9 mouse cellular contexts compared by ENCODE assay signal in the genomic region with DNA sequence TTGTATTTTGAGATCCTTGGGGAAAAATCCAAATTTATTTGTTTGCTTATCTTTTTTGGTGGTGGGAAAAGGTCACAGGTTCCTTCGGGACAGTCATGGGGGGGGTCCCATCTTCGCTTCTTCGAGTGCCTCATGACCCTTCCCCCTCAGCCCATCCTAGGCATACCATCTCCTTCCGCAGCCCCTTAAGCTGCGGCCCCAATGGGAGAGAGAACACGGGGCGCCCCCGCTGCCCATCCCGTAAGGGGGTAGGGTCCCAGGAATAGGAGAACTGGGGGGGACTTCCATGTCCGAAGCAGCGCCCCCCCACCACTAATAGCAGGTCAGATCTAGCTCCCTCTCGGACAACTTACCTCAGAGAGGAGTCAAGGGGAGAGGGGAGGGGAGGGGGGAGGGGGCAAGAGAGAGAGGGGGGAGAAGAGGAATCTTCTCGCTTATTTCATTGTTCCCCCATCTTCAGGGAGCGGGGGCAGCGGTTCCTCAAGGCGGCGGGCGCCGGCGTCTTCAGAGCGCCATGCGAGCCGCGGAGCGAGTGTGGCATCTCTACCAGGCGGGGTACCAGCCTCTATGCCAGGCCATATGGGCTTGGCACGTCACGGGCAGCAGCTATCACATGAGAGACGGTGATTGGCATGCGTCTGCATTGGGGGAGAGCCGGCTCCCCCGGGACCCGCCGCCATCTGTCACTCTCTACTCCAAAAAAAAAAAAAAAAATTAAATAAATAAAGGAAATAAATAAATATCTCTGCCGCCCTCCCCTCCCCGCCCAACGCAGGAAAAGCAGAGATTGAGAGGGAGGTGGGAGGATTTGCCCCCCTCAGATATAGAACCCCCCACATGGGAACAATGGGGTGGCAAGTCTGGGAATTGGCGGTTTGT. TPM values are rescaled to one million over a fixed set of nuclear protein-coding genes. Genes with fewer than 3 reads are reported as not detected.
DNase-seq lines count a peak whose midpoint lies in the region; ATAC-seq and TF ChIP-seq lines count a peak whose summit lies in the region.
"Had no signal": no experiment of that assay in that cellular context is flagged by ENCODE, and none has a peak within 500 bp of the region (broad histone marks: within the 10 kb centered on the region; RNA-seq: fewer than 3 reads in every experiment).

Gene Neurod2, minus strand, starts transcription at position 568 of the 879 bp plus-strand sequence.

- H3K4me3 ChIP-seq in liver, embryonic 11.5 days (ENCODE audit: low read depth, low read length): peak within 1 kb of the TSS; percentile 30
- H3K4me3 ChIP-seq in embryonic facial prominence, embryonic 10.5 days: peak within 1 kb of the TSS; percentile 44
- peak within 1 kb of the TSS; percentile 71 for H3K4me3 ChIP-seq in layer of hippocampus, adult 2 months
- peak within 1 kb of the TSS; percentile 43 for H3K4me3 ChIP-seq in midbrain, embryonic 13.5 days (replicated peaks)

- H3K36me3 ChIP-seq in liver, embryonic 11.5 days (ENCODE audit: control insufficient read depth, insufficient read depth, low read length): no peaks in the 10 kb centered on the region
- no peaks in the 10 kb centered on the region for H3K36me3 ChIP-seq in embryonic facial prominence, embryonic 10.5 days (replicated peaks)
- H3K36me3 ChIP-seq in midbrain, embryonic 13.5 days: no peaks in the 10 kb centered on the region

- H3K4me2 ChIP-seq in liver, embryonic 11.5 days: peak within 1 kb of the TSS; percentile 40
- peak within 1 kb of the TSS; percentile 51 for H3K4me2 ChIP-seq in midbrain, embryonic 13.5 days (replicated peaks)

- H3K4me1 ChIP-seq in liver, embryonic 11.5 days (replicated peaks; ENCODE audit: control insufficient read depth, insufficient read depth, low read length): peaks cover 7% of the 10 kb centered on the region
- H3K4me1 ChIP-seq in embryonic facial prominence, embryonic 10.5 days: peaks cover 31% of the 10 kb centered on the region
- peaks cover 38% of the 10 kb centered on the region for H3K4me1 ChIP-seq in midbrain, embryonic 13.5 days (replicated peaks)

- H3K27ac ChIP-seq in liver, embryonic 11.5 days (ENCODE audit: low read depth, low read length): no peak within 1 kb of the TSS
- H3K27ac ChIP-seq in embryonic facial prominence, embryonic 10.5 days (replicated peaks): no peak within 1 kb of the TSS
- peak within 1 kb of the TSS; percentile 97 for H3K27ac ChIP-seq in layer of hippocampus, adult 2 months
- peak within 1 kb of the TSS; percentile 67 for H3K27ac ChIP-seq in midbrain, embryonic 13.5 days

- no peak for TF ChIP-seq CTCF in layer of hippocampus, adult 2 months (conservative IDR thresholded peaks at IDR 0.05)

- no peaks in the 10 kb centered on the region for H3K9me3 ChIP-seq in liver, embryonic 11.5 days (ENCODE audit: control insufficient read depth, low read length)
- no peaks in the 10 kb centered on the region for H3K9me3 ChIP-seq in embryonic facial prominence, embryonic 10.5 days
- H3K9me3 ChIP-seq in midbrain, embryonic 13.5 days: no peaks in the 10 kb centered on the region
- H3K9me3 ChIP-seq: megakaryocyte, embryonic 14.5 days had no signal

- no peak within 1 kb of the TSS for H3K9ac ChIP-seq in liver, embryonic 11.5 days (ENCODE audit: low read depth, low read length)
- peak within 1 kb of the TSS; percentile 66 for H3K9ac ChIP-seq in midbrain, embryonic 13.5 days (replicated peaks)

- no peak for ATAC-seq in liver, embryonic 11.5 days (replicated peaks; ENCODE audit: low FRiP score)
- ATAC-seq in midbrain, embryonic 13.5 days: no peak
- ATAC-seq in megakaryocyte, adult 5-6 weeks (ENCODE audit: poor library complexity, severe bottlenecking): no peak
- no peak for ATAC-seq in erythroid progenitor cell, adult 5-6 weeks (replicated peaks; ENCODE audit: low FRiP score, poor library complexity, severe bottlenecking)

- 4% methylated on average over 36 of the region's 38 CpGs for WGBS in liver, embryonic 11.5 days
- 2% methylated on average over 38 of the region's 38 CpGs for WGBS in embryonic facial prominence, embryonic 10.5 days
- WGBS in midbrain, embryonic 13.5 days: 2% methylated on average over 38 of the region's 38 CpGs

- peaks cover 100% of the 10 kb centered on the region for H3K27me3 ChIP-seq in liver, embryonic 11.5 days (replicated peaks; ENCODE audit: control insufficient read depth, insufficient read depth, low read length)
- peaks cover 100% of the 10 kb centered on the region for H3K27me3 ChIP-seq in embryonic facial prominence, embryonic 10.5 days (replicated peaks; ENCODE audit: low read depth, poor library complexity, severe bottlenecking)
- peaks cover 99% of the 10 kb centered on the region for H3K27me3 ChIP-seq in midbrain, embryonic 13.5 days

- no peak for DNase-seq in liver, embryonic 11.5 days (ENCODE audit: low spot score)
- no peak for DNase-seq in liver
- no peak for DNase-seq in embryonic facial prominence, embryonic 10.5 days (ENCODE audit: low spot score)
- DNase-seq in layer of hippocampus, adult 2 months (ENCODE audit: low spot score in 2 of 2): peak; percentile 86 to 92
- DNase-seq in gastrocnemius, postnatal 10 days: no peak

RNA-seq across cellular contexts. Expression of gene Neurod2, which starts in this region (rescaled TPM):
- 0.10 and 0.18 TPM in 2 replicates for polyA plus RNA-seq in liver, embryonic 11.5 days (2014; fragmentation: Nextera tagmentation; extraction: Ambion mirVana)
- 0.08 TPM in 1 of 2 replicates, not detected in the other for polyA plus RNA-seq in embryonic facial prominence, embryonic 10.5 days (2016; fragmentation: Nextera tagmentation; extraction: Ambion mirVana)
- total RNA-seq in layer of hippocampus, adult 2 months (2021): 100 to 1,000 TPM; 163 to 165 TPM
- polyA plus RNA-seq in midbrain, embryonic 13.5 days (2015; fragmentation: Nextera tagmentation; extraction: Ambion mirVana): 6.7 and 9.3 TPM in 2 replicates
- total RNA-seq in megakaryocyte, adult 5-6 weeks (2015): not detected in 2 replicates
- not detected in 2 replicates for total RNA-seq in megakaryocyte, adult 5-6 weeks (2017)
- not detected for total RNA-seq in gastrocnemius, postnatal 10 days (2021)
- not detected in 2 replicates for total RNA-seq in erythroid progenitor cell, adult 5-6 weeks (2015; ENCODE audit: low replicate concordance)
- not detected in 2 replicates for total RNA-seq in erythroid progenitor cell, adult 5-6 weeks (2017; ENCODE audit: low replicate concordance)

Comparison
In these comparisons a context has a peak if more than half of its experiments do, and no peak if none do; other contexts are left out.
1. RNA of gene Neurod2 (total RNA-seq): 163 to 165 TPM in layer of hippocampus, adult 2 months; not detected in gastrocnemius, postnatal 10 days, not detected in megakaryocyte, adult 5-6 weeks and not detected in erythroid progenitor cell, adult 5-6 weeks; every median in the first group is over 100 times any median in the second.
2. DNase-seq: peak in layer of hippocampus, adult 2 months (2 of 2); none in liver, embryonic 11.5 days (single experiment), liver (single experiment), embryonic facial prominence, embryonic 10.5 days (single experiment) and gastrocnemius, postnatal 10 days (single experiment).
3. H3K27ac ChIP-seq: peak in layer of hippocampus, adult 2 months (single experiment) and midbrain, embryonic 13.5 days (single experiment); none in liver, embryonic 11.5 days (single experiment) and embryonic facial prominence, embryonic 10.5 days (single experiment).
4. Peak in every context shown above with its lines, with median percentiles within 50 percentile points of each other: H3K4me3 ChIP-seq.